In the genomic region with DNA sequence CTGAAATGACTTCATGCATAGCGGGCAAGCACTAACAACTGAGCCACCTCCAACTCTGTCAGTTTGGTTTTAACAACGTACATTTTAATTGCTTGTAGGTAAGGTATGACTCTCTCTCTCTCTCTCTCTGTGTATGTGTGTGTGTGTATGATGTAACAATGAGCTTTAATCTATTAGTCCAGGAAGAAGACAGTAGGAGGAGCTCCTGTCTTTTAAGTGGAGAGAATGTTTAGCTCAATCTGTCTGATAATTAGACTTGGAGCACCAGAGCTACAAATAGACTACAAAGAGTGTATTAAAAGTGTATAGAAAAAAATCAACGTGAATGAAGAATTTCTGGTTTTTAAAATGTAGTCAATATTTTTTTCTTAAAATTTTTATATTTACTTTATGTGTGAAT, we compare ENCODE assay signal across 1 mouse cellular context.
A peak's percentile ranks its signal among the peaks of the same experiment; 100 is the strongest.
TF ChIP-seq lines count a peak whose summit lies in the region.

No protein-coding gene starts in this region.

TF ChIP-seq in MEL, 35 proteins besides CTCF, POLR2A, EP300 and RAD21:
- no peak for TF ChIP-seq ZKSCAN1 (IDR thresholded peaks at IDR 0.05; ENCODE audit: low read depth, low read length)
- peak; percentile 33; the same call in 1 of the 2 replicates for TF ChIP-seq ZC3H11A (IDR thresholded peaks at IDR 0.05; ENCODE audit: low read depth, low read length)
- no peak for TF ChIP-seq CHD1 (IDR thresholded peaks at IDR 0.05; ENCODE audit: low read depth, low read length)
- TF ChIP-seq ELF1 (IDR thresholded peaks at IDR 0.05; ENCODE audit: low read depth, low read length), result 0 out of 2 replicates have a peak, but pooled peaks have one; percentile 10
- TF ChIP-seq MAX (IDR thresholded peaks at IDR 0.05; ENCODE audit: low read length), result no peak
- peak; percentile 38 for TF ChIP-seq SMC3 (IDR thresholded peaks at IDR 0.05; ENCODE audit: low read depth, low read length)
- TF ChIP-seq MYC (IDR thresholded peaks at IDR 0.05; ENCODE audit: low read depth, low read length), result no peak
- no peak for TF ChIP-seq ETS1 (IDR thresholded peaks at IDR 0.05; ENCODE audit: low read depth, low read length)
- no peak for TF ChIP-seq POLR2AphosphoS2 (IDR thresholded peaks at IDR 0.05; ENCODE audit: low read length)
TF ChIP-seq in MEL: peak in this region for 3.
